Mouse (Mus musculus) MEL (cell line): Measurements from ENCODE around the gene Fzd1. TPM values are rescaled to one million over a fixed set of nuclear protein-coding genes. Genes with fewer than 3 reads are reported as not detected.

Experiments used
- DNase-seq: peaks from one replicate; pipeline ENCODE4 v3.0.0; 2011; ENCODE audit warnings: low read depth, low spot score
- H3K27ac ChIP-seq: 2 replicates; pipeline ENCODE4 v1.5.1; 2012; ENCODE audit warnings: low read depth, mild to moderate bottlenecking, control low read depth, low read length, moderate library complexity; ENCODE audit not compliant: control insufficient read depth
- H3K27me3 ChIP-seq, 2 experiments: fragments of 150-350 bp in 1 of 2; sonication (generic) in 1 of 2; 2 replicates each; pipeline ENCODE4 v1.6.1; 2012; ENCODE audit warnings: low read length in 2 of 2, mild to moderate bottlenecking in 2 of 2, improper control_type of control experiment in 1 of 2, moderate library complexity in 1 of 2; ENCODE audit not compliant: insufficient read depth in 2 of 2, control insufficient read depth in 1 of 2
- H3K36me3 ChIP-seq, 2 experiments: 2 replicates each; pipeline ENCODE4 v1.6.1; 2012 to 2014; ENCODE audit warnings: low read length in 2 of 2, improper control_type of control experiment in 1 of 2, inconsistent platforms in 1 of 2, mild to moderate bottlenecking in 1 of 2; ENCODE audit not compliant: insufficient read depth in 2 of 2, control insufficient read depth in 1 of 2
- H3K4me1 ChIP-seq, 2 experiments: fragments of 150-350 bp in 1 of 2; sonication (generic) in 1 of 2; 2 replicates each; pipeline ENCODE4 v1.6.1; 2012; ENCODE audit warnings: low read length in 2 of 2, improper control_type of control experiment in 1 of 2, mild to moderate bottlenecking in 1 of 2; ENCODE audit not compliant: insufficient read depth in 2 of 2, control insufficient read depth in 1 of 2
- H3K4me3 ChIP-seq, 2 experiments: fragments of 150-350 bp in 1 of 2; sonication (generic) in 1 of 2; 2 replicates each; pipeline ENCODE4 v1.5.1; 2012; ENCODE audit warnings: low read depth in 2 of 2, low read length in 2 of 2, mild to moderate bottlenecking in 2 of 2, moderate library complexity in 2 of 2, control low read depth in 1 of 2, improper control_type of control experiment in 1 of 2; ENCODE audit not compliant: control insufficient read depth in 1 of 2, insufficient read depth in 1 of 2
- H3K79me2 ChIP-seq: 2 replicates; pipeline ENCODE4 v1.6.1; 2012; ENCODE audit warnings: mild to moderate bottlenecking, low read length, moderate library complexity; ENCODE audit not compliant: control insufficient read depth, poor library complexity, insufficient read depth
- H3K9ac ChIP-seq: 2 replicates; pipeline ENCODE4 v1.6.1; 2012; ENCODE audit warnings: low read depth, mild to moderate bottlenecking, control low read depth, low read length, moderate library complexity; ENCODE audit not compliant: control insufficient read depth, poor library complexity, severe bottlenecking
- H3K9me3 ChIP-seq: fragments of 150-350 bp; sonication (generic); replicated peaks from 2 replicates; pipeline ENCODE4 v1.6.1; 2012; ENCODE audit warnings: mild to moderate bottlenecking, low read length, improper control_type of control experiment, moderate library complexity; ENCODE audit not compliant: insufficient read depth
- CHD2 ChIP-seq: IDR thresholded peaks from 2 replicates; pipeline ENCODE4 v1.6.1; 2011; ENCODE audit warnings: low read length, improper control_type of control experiment
- CTCF ChIP-seq, 3 experiments: IDR thresholded peaks in 2 of 3; conservative IDR thresholded peaks in 1 of 3; 2 replicates each; pipeline ENCODE4 v1.5.1; 2011 to 2012; ENCODE audit warnings: low read length in 3 of 3, low read depth in 2 of 3, mild to moderate bottlenecking in 2 of 3, improper control_type of control experiment in 1 of 3, inconsistent platforms in 1 of 3, mixed read lengths in 1 of 3, moderate library complexity in 1 of 3; ENCODE audit not compliant: control insufficient read depth in 1 of 3, insufficient read depth in 1 of 3, poor library complexity in 1 of 3, severe bottlenecking in 1 of 3
- E2F4 ChIP-seq: IDR thresholded peaks from 2 replicates; pipeline ENCODE4 v1.6.1; 2011; ENCODE audit warnings: low read depth, low read length, improper control_type of control experiment, borderline replicate concordance
- ELF1 ChIP-seq: IDR thresholded peaks from 2 replicates; pipeline ENCODE4 v1.6.1; 2014; ENCODE audit warnings: low read depth, mild to moderate bottlenecking, inconsistent platforms, low read length, improper control_type of control experiment, moderate library complexity
- GABPA ChIP-seq: IDR thresholded peaks from 2 replicates; pipeline ENCODE4 v1.6.1; 2012; ENCODE audit warnings: low read depth, mild to moderate bottlenecking, inconsistent platforms, low read length, improper control_type of control experiment, moderate library complexity
- GATA1 ChIP-seq: IDR thresholded peaks from 2 replicates; pipeline ENCODE4 v1.6.1; 2011; ENCODE audit warnings: low read depth, low read length, improper control_type of control experiment
- JUND ChIP-seq: IDR thresholded peaks from 2 replicates; pipeline ENCODE4 v1.6.1; 2011; ENCODE audit warnings: low read depth, mild to moderate bottlenecking, improper control_type of control experiment, low read length
- KAT2A ChIP-seq: conservative IDR thresholded peaks from 2 replicates; pipeline ENCODE4 v1.6.1; 2012; ENCODE audit warnings: low read depth, low read length, improper control_type of control experiment, inconsistent platforms
- MAX ChIP-seq: IDR thresholded peaks from 2 replicates; pipeline ENCODE4 v1.6.1; 2011; ENCODE audit warnings: low read length, improper control_type of control experiment
- MEF2A ChIP-seq: IDR thresholded peaks from 2 replicates; pipeline ENCODE4 v1.6.1; 2014; ENCODE audit warnings: low read depth, mild to moderate bottlenecking, inconsistent platforms, low read length, improper control_type of control experiment; ENCODE audit not compliant: poor library complexity, insufficient replicate concordance, severe bottlenecking; ENCODE audit errors: extremely low read depth
- MYB ChIP-seq: IDR thresholded peaks from 2 replicates; pipeline ENCODE4 v1.6.1; 2011; ENCODE audit warnings: mild to moderate bottlenecking, low read depth, low read length, improper control_type of control experiment
- MYC ChIP-seq: IDR thresholded peaks from 2 replicates; pipeline ENCODE4 v1.6.1; 2011; ENCODE audit warnings: low read depth, mild to moderate bottlenecking, low read length, improper control_type of control experiment, moderate library complexity
- NRF1 ChIP-seq: IDR thresholded peaks from 2 replicates; pipeline ENCODE4 v1.6.1; 2014; ENCODE audit warnings: low read depth, mild to moderate bottlenecking, inconsistent platforms, low read length, improper control_type of control experiment, moderate library complexity; ENCODE audit not compliant: poor library complexity, insufficient read depth, severe bottlenecking
- POLR2AphosphoS2 ChIP-seq: IDR thresholded peaks from 2 replicates; pipeline ENCODE4 v1.6.1; 2011; ENCODE audit warnings: low read length, improper control_type of control experiment
- POLR2AphosphoS5 ChIP-seq: IDR thresholded peaks from 2 replicates; pipeline ENCODE4 v1.6.1; 2012; ENCODE audit warnings: low read depth, borderline replicate concordance, mild to moderate bottlenecking, inconsistent platforms, low read length, moderate library complexity, mixed read lengths
- RAD21 ChIP-seq: IDR thresholded peaks from 2 replicates; pipeline ENCODE4 v1.6.1; 2011; ENCODE audit warnings: mild to moderate bottlenecking, low read depth, low read length, improper control_type of control experiment
- RCOR1 ChIP-seq: IDR thresholded peaks from 2 replicates; pipeline ENCODE4 v1.6.1; 2012; ENCODE audit warnings: low read depth, mild to moderate bottlenecking, inconsistent platforms, low read length, improper control_type of control experiment
- TAL1 ChIP-seq: IDR thresholded peaks from 2 replicates; pipeline ENCODE4 v1.6.1; 2012; ENCODE audit warnings: mild to moderate bottlenecking, inconsistent platforms, low read length, moderate library complexity, mixed read lengths
- TCF12 ChIP-seq: IDR thresholded peaks from 2 replicates; pipeline ENCODE4 v1.6.1; 2014; ENCODE audit warnings: low read depth, mild to moderate bottlenecking, inconsistent platforms, low read length, improper control_type of control experiment, moderate library complexity
- USF1 ChIP-seq: IDR thresholded peaks from 2 replicates; pipeline ENCODE4 v1.6.1; 2014; ENCODE audit warnings: low read depth, mild to moderate bottlenecking, inconsistent platforms, low read length, improper control_type of control experiment, moderate library complexity
- USF2 ChIP-seq, 2 experiments: IDR thresholded peaks; 2 replicates each; pipeline ENCODE4 v1.6.1; 2011 to 2012; ENCODE audit warnings: improper control_type of control experiment in 2 of 2, low read length in 2 of 2, borderline replicate concordance in 1 of 2, inconsistent platforms in 1 of 2, low read depth in 1 of 2, mild to moderate bottlenecking in 1 of 2; ENCODE audit not compliant: insufficient read depth in 1 of 2
- ZKSCAN1 ChIP-seq: IDR thresholded peaks from 2 replicates; pipeline ENCODE4 v1.6.1; 2012; ENCODE audit warnings: low read depth, mild to moderate bottlenecking, inconsistent platforms, low read length, improper control_type of control experiment, moderate library complexity
- ZNF384 ChIP-seq: IDR thresholded peaks from 2 replicates; pipeline ENCODE4 v1.6.1; 2012; ENCODE audit warnings: low read depth, mild to moderate bottlenecking, inconsistent platforms, low read length, improper control_type of control experiment
- polyA plus RNA-seq, 2 experiments: library from polyadenylated mRNA; stranded (reverse) in 1 of 2; unstranded in 1 of 2; fragments of >175 nt in 1 of 2; fragments of >200 nt in 1 of 2; gene quantifications; 2 replicates each; pipeline versions ENCODE4 v1.2.1 to v1.2.4; 2012; ENCODE audit warnings: low replicate concordance in 2 of 2, low read depth in 1 of 2; ENCODE audit not compliant: insufficient read length in 2 of 2, insufficient read depth in 1 of 2, missing spikeins in 1 of 2
- total RNA-seq: library from RNA; depleted of rRNA; stranded (reverse); fragments of 300-350 nt; gene quantifications from 2 replicates; pipeline ENCODE4 v1.2.3, GENCODE M21; 2012

Gene Fzd1
- total and polyA plus RNA-seq, 3 experiments: not detected

DNA sequence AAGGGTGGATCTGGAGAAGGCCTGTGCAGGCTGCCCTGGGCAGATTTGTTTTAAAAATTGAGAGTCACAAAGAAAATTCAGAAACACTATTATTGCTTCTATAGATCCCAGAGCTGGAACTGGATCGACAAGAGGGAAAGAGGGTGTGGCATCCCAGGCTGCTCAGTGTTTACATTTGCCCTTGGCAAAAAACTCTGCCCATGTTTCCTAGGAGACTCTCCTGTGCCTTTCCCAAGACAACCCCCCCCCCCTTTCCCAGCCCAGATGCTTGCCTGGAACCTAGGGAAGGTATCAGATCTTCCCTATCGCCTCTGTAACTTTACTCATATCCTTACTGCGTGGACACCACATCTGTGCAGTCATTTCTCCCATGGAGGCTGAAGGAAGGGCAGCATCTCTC lies 33.4 kb upstream of the Fzd1 start:
- H3K4me3 ChIP-seq: no peak overlapping the region
- H3K9ac ChIP-seq: no peak overlapping the region
- TF ChIP-seq TAL1: no peak
- TF ChIP-seq NRF1: no peak
- TF ChIP-seq ZKSCAN1: no peak
- TF ChIP-seq MYB: no peak
- no peak for TF ChIP-seq USF2 (IDR thresholded peaks at IDR 0.05; ENCODE audit: borderline replicate concordance in 1 of 2, insufficient read depth in 1 of 2, low read depth in 1 of 2, low read length in 2 of 2)
- TF ChIP-seq, all 39 proteins: peak for 0
- no peaks in the 10 kb centered on the region for H3K36me3 ChIP-seq
- no peaks in the 10 kb centered on the region for H3K9me3 ChIP-seq
- no peak overlapping the region for H3K27ac ChIP-seq
- H3K79me2 ChIP-seq: no peaks in the 10 kb centered on the region
- H3K27me3 ChIP-seq: no peaks in the 10 kb centered on the region
- no peak for DNase-seq
- no peaks in the 10 kb centered on the region for H3K4me1 ChIP-seq

DNA sequence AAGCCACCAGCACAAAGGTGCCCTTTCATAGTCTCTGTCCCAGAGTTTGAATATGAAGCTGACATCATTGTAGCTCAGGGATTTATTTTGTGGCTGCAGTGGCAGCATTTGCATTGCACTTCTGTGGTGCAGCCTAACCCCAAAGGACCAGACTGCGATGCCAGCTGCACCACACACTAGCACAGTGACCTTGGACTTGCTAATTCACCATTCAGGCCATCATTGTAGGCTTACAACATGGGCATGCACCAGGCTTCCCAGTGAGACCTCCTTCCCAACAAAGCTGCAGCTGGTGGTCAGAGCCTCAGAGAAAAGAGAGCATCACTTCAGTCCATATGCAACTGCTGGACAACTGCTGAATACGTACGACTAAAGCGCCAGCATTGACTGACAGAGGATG lies 32.4 kb upstream of the Fzd1 start:
- no peaks in the 10 kb centered on the region for H3K79me2 ChIP-seq
- H3K4me3 ChIP-seq: no peak overlapping the region
- no peak for TF ChIP-seq CHD2
- TF ChIP-seq KAT2A: no peak
- no peak for TF ChIP-seq RCOR1
- no peak for TF ChIP-seq ELF1
- H3K36me3 ChIP-seq: no peaks in the 10 kb centered on the region
- H3K9ac ChIP-seq: no peak overlapping the region
- DNase-seq: no peak
- no peaks in the 10 kb centered on the region for H3K27me3 ChIP-seq
- H3K4me1 ChIP-seq: no peaks in the 10 kb centered on the region
- H3K27ac ChIP-seq: no peak overlapping the region
- H3K9me3 ChIP-seq: no peaks in the 10 kb centered on the region

DNA sequence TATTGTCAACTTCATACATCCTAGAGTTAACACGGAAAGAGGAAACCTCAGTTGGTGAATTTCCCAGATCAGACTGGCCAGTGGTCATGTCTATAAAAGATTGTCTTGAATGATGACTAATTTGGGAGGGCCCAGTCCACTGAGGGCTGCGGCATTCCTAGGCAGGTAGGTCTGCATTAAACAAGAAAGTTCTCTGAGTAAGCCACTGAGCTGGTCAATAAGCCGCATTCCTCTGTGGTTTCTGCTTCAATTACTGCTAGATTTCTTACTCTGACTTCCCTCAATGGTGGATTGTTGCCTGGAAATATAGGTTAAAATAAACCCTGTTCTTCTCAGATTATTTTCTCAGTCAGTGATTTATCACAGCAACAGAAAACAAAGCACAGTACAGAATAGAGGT lies 30.6 kb upstream of the Fzd1 start:
- H3K9ac ChIP-seq: no peak overlapping the region
- TF ChIP-seq MYC: no peak
- TF ChIP-seq USF2 (IDR thresholded peaks at IDR 0.05; ENCODE audit: borderline replicate concordance in 1 of 2, insufficient read depth in 1 of 2, low read depth in 1 of 2, low read length in 2 of 2): no peak
- no peak for TF ChIP-seq MAX
- TF ChIP-seq E2F4: no peak
- TF ChIP-seq ZNF384: no peak
- no peak for TF ChIP-seq MEF2A
- TF ChIP-seq TCF12: no peak
- TF ChIP-seq GABPA: no peak
- no peak for TF ChIP-seq GATA1
- TF ChIP-seq CTCF (IDR thresholded peaks at IDR 0.05 in 2 of 3, conservative IDR thresholded peaks at IDR 0.05 in 1 of 3; ENCODE audit: control insufficient read depth in 1 of 3, insufficient read depth in 1 of 3, low read depth in 2 of 3, low read length in 3 of 3, poor library complexity in 1 of 3, severe bottlenecking in 1 of 3): no peak
- no peak for TF ChIP-seq POLR2AphosphoS5
- no peak for TF ChIP-seq JUND
- no peak for TF ChIP-seq USF1
- no peak for TF ChIP-seq POLR2AphosphoS2
- no peak for TF ChIP-seq TAL1
- TF ChIP-seq NRF1: no peak
- no peak for TF ChIP-seq MYB
- no peak for TF ChIP-seq RAD21
- H3K4me3 ChIP-seq: no peak overlapping the region
- H3K36me3 ChIP-seq: no peaks in the 10 kb centered on the region
- H3K27ac ChIP-seq: no peak overlapping the region
- H3K4me1 ChIP-seq: no peaks in the 10 kb centered on the region
- H3K79me2 ChIP-seq: no peaks in the 10 kb centered on the region
- H3K27me3 ChIP-seq: no peaks in the 10 kb centered on the region
- no peaks in the 10 kb centered on the region for H3K9me3 ChIP-seq
- DNase-seq: no peak
